Mouse (Mus musculus): ENCODE results near the gene Nck2.
"Not testable (repeated sequence)": the region's sequence is repeated elsewhere in the genome, so short reads cannot be mapped to it uniquely, and the experiment has no call there.

Gene Nck2

DNA sequence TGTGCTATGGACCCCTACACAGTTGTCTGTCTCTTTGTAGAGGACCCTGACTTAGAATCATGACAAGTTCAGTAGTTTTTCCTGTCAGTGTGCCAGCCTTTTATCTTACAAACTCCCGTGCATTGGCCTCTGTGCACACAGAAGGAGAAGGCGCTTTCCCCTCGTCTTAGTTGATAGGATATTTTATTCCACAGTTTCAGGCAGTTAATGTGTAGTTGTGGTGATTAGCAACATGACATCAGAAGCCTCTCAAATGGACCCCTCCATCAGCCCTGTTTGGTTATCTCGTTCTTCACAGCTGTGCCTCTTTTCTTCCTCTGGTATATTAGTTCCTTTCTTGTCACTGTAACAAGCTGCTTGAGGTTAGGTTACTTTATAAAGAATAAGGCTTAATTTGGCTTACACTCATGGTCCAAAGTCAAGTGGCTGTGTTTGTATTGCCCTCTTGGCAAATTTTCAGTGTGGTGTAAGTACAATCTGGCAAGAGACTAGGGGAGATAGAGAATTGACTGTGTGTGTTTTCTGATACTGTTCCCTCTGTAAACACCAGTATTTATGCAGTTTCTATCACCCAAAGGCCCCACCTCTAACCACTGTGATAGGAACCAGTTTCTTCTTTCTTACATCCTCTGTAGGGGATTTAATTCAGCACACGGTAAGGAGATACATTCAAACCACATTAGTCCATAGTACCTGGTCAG, 89.8 kb downstream of the Nck2 start:
- DNase-seq (ENCODE audit: low spot score), result no peak

DNA sequence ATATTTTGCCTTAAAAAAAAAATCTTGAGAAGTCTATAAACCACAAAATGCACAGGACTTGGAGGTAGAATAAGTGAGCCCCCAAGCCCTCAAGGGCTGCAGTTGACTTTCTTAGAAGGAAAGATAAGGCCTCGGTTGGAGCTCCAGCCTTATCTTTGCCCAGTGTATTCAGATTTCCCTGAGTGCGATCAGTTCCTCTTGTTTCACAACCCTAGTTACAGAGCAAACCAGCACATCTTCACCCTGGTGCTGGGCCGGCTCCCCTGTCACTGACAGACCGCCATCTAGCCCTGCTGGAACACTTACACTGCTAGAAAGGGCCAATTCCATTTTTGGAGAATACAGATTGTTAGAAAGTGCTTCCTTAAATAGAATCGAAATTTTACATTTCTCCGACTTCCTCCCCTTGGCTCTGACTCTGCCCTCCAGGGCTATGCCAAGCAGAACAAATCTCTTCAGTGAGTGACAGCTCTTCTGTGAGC, 91.2 kb downstream of the Nck2 start:
- DNase-seq (ENCODE audit: low spot score), result no peak

DNA sequence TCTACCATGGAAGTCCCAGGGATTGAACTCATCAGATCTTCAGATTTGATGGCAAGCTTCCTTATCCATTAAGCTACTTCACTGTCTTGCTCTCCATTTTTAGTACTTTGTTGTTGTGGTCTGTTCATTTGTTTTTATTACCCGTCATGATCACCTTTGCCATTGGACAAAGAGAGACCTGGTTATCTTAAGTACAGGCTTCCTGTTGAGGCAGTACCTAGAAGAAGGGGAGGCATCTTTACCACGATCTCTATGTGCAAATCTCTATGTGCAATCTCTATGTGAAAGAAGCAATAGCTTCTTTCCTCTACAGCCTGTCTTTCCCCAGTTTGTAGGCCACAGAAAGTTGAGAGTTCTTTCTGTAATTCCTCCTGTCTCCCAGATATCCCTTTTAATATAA, 91.9 kb downstream of the Nck2 start:
- DNase-seq (ENCODE audit: low spot score), result no peak

DNA sequence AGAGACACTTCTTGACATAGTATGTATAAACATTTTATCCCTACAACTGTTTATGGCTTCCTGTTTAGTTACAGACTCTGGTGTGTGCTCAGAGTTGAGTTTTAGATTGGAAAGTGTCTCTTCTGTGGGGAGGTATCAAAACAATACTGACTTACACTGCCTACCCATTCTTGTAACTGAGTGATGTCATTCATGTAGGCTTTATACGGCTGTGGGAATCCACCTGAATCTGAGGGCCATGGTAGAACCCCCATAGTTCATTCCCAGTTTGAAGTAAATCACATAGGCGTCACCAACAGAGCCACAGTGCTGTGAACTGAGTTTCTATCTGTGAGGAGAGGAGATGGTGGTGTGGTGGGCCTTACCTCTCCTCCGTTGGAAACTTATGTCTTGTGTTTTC, 92.6 kb downstream of the Nck2 start:
- no peak for DNase-seq (ENCODE audit: low spot score)

DNA sequence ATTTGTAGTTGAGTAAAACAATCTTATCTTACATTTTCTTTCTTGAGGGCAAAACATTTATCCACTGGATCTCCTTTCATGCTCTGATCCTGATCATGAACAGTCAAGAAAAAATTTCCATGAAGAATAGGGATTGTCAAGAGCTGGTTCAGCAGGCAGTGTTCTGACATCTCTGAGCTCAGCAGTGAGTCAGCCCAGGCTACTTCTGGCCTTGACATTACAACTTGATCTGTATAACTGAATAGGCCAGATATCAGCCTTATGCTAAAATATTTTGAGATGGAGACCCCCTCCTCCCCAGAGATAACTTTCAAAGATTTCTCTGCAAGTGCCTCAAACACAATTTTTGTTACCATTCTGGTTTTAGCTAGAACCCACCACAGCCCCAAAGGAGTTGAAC, 93.1 kb downstream of the Nck2 start:
- DNase-seq (ENCODE audit: low spot score), result no peak

DNA sequence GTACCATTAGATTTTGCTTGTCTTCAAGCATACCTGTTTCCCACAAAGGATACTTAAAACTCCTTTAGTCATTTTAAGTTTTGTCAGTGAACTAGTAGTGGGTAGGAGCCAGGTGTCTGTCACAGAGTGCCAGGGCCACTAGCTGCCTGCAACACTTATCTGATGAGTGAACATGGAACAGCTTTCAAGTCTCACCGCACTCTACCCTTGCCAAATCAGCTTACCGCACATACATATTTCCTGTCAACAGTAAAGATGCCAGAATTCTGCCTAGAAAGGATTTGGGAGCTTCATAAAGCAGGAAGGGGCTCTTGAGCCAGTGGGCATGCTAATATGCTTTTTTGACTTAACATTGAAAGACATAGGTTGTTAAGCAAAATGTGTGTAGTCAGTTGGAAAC, 94.3 kb downstream of the Nck2 start:
- no peak for DNase-seq (ENCODE audit: low spot score)

DNA sequence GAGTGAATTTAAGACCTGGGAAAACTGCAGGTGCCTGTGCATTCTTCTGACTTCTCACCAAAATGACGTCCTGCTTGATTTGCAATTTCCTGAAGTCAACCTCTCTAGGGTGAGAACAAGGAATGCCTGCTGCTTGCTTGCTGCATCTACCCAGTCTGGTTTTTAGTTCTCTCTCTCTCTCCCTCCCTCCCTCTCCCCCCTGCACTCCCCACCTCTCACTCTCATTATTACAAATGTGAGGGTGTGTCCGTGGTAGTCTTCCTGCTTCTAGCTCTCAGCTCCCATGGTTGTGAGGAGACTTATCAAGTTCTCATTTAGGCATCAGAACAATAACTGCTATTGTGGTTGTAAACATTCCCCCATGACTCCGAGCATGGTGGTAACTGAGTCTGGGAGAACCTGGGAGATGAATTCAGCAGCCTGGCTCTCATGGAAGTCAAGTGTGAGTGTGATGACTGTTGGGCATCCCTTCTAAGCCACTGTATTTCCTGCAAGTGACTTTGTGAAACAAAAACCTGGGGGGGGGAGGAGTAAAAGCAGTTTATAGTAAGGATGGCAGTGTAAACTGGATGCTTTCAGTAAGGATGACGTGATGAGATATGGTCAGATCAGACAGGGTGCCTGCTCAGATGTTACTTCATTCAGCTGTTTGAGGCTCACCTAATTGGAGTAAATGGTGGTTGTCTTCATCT, 95.5 kb downstream of the Nck2 start:
- no peak for DNase-seq (ENCODE audit: low spot score)

DNA sequence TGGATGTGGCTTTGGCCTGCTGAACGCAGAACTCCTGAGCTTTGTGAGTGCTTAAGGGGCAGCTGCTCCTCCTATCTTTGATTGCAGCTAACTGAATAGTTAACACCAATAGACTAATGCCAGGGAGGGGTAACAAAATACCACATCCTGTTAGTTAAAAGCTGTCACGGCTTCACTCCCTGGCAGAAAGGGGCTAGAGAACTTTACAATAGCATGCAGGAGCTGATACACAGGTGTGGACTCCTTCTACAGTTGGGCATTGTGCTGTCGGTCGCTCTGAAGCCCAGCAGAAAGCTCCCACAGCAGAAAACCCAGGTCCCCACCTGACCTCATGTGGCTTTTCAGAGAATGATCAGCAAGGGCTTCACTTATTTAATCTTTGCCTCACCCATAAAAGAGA, 98.0 kb downstream of the Nck2 start:
- no peak for DNase-seq (ENCODE audit: low spot score)

DNA sequence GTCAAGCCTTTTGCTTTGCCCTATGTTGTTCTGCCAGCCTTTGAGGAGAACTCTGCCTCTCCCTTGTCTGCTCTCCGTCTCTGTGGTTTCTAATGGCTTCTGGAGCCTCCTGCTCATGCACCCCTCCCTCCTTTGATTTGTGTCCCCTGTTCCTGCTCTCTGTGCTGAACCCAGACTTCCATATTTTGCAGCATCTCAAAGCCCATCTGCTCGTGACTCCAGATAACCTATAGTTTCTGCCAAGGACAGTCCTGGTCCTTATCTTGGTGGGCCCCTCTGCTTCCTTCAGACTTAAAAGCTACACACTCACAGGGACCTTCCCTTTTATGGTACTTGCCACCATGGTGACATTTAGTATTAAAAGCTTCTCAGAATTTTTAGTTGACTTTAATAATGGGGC, 103.3 kb downstream of the Nck2 start:
- no peak for DNase-seq (ENCODE audit: low spot score)

DNA sequence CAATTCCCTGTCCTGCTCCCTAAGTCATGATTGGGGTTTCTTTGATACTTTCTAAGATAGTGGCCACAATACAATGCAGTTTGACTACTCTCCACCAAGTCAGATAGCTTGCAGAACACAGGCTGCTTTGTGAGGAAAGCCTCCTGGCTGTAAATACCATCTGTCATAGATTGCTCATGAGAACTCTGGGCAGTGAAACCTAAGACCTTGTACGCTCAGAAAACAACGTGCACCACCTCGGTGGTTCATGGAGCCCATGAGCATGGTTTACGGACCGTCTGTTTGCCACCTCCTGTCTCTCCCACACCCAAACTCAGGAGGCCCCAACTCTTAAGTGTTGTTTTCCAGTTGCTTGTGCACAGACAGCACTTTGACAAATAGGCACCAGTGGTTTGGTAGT, 104.4 kb downstream of the Nck2 start:
- DNase-seq (ENCODE audit: low spot score), result no peak

DNA sequence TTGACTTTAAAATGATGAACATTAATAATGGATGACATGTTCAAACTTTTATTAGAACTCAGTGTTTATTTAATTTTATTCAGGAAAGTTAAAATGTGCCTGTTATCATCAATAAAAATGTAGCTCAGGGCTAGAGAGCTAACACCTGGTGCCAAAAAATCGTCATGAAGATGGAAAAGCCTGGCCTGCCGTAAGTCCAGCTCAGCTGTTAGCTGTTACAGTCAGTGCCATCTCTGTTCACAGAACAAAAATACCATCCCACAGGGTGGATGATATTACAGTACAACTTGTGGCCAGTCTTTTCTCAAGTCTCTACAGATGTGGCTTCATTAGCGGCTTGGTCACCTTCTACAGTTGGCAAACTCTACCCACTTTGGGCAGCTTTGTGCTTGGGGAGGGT, 106.1 kb downstream of the Nck2 start:
- no peak for DNase-seq (ENCODE audit: low spot score)

DNA sequence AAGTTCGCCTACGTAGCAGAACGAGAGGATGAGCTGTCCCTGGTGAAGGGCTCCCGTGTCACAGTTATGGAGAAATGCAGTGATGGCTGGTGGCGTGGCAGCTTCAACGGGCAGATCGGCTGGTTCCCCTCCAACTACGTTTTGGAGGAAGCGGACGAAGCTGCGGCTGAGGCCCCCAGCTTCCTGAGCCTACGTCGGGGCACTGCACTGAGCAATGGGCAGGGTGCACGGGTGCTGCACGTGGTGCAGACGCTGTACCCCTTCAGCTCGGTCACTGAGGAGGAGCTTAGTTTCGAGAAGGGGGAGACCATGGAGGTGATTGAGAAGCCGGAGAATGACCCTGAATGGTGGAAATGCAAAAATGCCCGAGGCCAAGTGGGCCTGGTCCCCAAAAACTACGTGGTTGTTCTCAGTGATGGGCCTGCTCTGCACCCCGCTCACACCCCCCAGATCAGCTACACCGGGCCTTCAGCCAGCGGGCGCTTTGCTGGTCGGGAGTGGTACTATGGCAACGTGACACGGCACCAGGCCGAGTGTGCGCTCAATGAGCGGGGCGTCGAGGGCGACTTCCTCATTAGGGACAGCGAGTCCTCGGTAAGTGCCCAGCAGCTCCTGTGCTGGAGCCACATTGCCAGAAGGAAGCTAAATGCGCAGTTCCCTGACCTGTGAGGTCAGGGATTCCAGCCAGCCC, 109.8 kb downstream of the Nck2 start:
- DNase-seq (ENCODE audit: low spot score), result not testable (repeated sequence)

DNA sequence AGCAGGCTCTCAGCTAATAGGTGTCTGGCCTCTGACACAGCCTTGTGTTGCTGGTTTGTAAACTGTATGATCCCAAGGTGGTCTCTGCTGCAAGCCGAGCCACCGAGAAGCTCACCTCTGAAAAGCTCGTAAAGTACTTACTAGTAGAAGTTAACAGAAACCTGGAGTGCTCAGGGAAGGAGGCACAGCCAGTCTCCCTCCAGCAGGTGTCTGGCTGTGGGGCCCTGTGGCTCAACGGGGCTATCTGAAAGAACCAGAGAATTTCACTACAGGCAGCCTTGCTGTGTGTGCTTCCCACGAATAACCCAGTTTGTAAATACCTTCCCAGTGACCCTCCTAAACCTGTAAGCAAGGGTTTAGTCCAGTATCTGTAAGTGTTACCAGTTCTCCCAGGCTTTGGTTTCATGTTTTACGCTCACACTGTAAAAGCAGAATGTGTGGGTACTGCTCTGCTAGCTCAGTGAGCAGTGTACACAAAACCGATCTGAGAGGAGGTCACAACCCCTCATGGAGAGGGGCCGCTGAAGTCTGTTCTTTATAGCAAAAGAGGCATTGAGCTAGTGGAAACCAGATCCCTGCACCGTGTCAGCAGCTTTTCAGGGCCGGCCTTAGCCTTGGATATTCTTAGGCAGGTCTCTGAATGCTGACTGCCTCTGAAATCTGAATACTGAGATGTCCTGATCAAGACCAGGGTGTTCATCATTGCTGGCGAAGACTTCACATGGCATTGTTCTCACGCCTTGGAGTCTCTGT, 111.0 kb downstream of the Nck2 start:
- no peak for DNase-seq (ENCODE audit: low spot score)

DNA sequence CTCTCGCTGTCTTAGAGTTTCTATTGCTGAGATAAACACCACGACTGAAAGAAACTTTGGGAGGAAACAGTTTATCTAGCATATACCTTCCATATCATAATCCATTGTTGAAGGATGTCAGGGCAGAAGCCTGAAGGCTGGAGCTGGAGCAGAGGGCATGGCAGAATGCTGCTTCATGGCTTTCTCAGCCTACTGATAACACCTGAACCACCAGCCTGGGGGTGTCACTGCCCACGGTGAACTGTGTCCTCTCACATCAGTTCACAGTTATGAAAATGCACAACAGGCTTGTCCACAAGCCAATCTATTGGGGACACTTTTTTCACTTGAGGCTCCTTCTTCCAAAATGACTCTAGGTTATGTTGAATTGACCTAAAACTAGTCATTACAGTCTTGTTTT, 114.0 kb downstream of the Nck2 start:
- no peak for DNase-seq (ENCODE audit: low spot score)

DNA sequence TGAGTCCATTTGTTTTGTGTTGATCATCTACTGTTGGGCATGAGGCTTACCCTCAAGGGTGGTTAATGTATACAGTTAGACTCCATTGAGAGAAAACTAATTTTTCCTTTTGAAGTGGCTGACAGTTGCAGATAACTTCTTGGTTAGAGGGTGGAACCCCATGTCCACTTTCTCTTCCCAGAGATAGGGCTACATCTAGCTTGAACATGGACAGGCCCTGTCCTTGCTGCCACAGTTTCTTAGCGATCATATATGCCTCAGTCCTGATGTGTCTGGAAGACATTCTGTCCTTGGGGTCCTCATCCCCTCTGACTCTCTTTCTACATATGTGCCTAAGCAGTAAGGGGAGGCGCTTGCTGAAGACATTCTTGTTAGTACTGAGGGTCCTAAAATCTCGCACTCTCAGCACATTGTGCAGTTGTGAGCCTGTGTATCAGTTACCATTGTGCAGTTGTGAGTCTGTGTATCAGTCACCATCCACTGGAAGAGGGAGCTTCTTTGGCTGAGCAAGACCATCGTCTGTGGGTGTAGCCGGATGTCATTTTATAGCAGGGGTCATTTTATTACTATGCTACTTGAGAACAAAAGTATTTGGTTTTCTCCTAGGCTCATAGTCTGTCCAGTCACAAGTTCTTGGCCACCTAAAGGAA, 114.8 kb downstream of the Nck2 start:
- DNase-seq (ENCODE audit: low spot score), result no peak

DNA sequence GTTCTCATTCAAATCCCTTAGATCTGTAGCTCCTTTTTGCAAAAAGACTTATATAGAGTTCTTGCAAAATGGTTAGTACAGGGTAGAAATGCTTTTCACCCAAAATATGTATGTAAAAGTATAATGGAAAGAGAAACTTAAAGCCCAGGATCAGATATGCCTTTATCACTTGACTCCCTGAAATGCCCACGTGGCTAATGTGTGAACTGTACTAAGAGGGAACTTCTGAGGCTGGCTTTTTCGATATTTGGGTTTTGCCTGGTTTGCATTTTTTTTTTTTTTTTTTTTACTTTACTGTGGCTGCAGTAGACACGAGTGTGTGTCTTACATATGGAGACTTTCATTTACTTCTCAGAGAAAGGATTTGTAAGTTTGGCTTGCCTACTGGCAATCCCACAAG, 116.7 kb downstream of the Nck2 start:
- no peak for DNase-seq (ENCODE audit: low spot score)

DNA sequence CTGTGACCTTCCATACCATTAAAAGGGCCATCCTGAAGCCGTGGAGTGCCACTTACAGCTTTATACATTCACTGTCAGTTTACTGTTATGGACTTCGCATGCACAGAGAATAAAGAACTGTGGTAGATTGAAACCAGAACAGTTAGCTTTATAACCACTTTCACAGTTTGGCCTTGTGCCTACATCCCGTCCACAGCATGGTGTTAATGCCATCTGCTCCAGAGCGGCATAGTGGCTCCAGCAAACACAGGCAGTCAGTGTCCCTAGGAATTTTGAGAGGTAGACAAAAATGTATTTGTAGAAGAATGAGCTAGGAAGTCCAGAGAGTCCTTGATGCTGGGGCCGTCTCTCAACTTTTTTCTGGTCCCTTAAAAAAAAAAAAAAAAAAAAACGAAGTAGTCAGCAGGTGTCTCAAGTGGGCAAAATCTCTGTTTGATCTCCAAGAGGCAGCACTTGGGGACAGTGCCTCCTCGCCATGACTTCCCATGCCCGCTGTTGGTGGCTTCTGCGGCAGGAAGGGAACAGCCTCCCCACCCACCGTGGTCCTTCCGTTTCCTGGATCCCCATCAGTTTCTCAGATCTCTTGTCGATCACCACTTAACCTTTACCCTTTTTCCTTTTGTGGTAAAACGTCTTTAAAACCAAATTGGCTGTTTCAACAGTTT, 117.8 kb downstream of the Nck2 start:
- DNase-seq (ENCODE audit: low spot score), result no peak

DNA sequence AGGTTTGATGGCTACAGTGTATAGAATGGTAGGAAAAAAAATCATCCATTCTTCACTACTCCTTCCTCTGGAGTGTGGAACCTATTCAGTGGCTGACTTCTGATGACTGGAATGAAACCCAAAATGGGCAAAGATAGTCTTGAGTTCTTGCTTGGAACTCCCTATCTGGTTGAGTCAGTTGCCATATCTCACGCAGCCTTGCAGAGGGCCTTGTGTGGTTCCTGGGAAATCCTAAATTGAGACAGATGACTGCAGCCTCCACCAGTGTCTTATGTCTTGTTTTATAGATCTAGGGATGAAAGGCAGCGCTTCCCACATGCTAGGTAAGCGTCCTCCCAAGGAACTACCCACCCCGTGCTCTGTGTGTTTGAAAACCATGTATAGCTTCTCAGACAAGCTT, 120.9 kb downstream of the Nck2 start:
- DNase-seq (ENCODE audit: low spot score), result no peak

DNA sequence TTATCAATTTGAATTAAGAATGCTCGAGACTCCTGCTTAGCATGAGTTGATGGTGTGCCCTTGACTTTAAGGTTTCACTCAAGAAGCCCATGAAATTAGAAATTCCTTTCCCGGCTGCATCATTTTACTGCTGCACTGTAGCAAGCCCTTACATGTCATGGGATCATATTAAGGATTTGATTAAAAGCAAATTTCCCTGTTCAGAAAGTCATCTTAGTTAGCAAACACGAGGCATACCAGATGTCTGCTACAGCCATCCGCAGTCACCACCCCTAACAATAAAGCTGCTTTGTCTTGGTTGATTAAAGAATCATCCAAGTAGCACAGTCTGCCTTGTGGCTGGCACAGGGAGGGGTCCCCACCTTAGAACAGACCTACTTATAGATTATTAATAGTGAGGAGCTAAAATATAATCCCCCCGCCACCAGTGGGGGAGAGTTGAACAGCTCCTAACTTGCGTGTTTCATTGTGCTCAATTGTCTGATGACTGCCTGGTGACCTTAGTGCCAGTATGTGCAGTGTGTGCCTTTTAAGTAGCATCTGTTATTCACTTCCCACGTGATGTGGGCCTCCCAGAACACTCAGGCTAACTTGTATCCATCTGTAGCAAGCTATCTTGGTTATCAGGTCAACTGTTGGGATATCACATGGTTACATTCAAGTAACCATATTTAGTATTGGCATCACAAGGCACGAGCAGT, 122.4 kb downstream of the Nck2 start:
- DNase-seq (ENCODE audit: low spot score), result no peak

DNA sequence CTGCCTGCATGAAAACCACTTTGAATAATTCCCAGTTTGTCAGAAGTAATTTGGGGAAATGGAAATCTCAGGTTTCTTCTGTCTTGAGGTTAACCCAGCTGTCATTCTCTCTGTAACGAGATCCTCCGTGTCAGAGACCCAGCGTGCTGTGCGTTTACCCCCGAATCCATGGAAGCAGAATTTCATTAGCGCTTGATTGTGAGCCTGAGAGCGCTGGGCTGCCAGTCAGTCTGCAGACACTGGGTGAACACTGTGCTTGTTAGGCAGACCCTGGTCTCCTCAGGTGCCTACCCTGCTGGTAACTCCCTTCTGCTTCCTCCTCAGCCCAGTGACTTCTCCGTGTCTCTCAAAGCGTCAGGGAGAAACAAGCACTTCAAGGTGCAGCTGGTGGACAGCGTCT, 124.4 kb downstream of the Nck2 start:
- DNase-seq (ENCODE audit: low spot score), result no peak

DNA sequence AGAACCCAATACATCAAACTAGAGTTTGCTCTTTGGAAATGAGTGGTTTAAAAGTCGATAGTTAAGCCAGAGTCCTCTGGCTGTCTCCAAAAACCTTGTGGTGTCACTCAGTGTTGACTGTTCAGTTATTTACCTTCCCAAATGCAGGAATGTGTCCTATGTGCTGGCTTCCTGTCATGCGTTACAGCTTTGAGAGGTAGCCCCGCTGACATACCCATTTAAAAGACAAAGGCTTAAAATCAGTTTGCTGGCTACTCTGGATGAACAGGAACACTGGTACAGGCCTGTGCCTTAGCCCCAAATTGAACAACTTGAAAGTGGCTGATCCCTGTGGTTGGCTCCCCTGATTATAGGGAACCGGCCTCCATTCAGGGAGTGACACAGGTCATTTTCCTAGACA, 126.7 kb downstream of the Nck2 start:
- no peak for DNase-seq (ENCODE audit: low spot score)

All from layer of hippocampus, adult 11-12 months (tissue).